12 mouse cellular contexts compared by ENCODE assay signal in genomic region chr2:102898585-102898984, GRCm38 (mm10). TPM values are rescaled to one million over a fixed set of nuclear protein-coding genes. Genes with fewer than 3 reads are reported as not detected.
DNase-seq lines count a peak whose midpoint lies in the region; ATAC-seq and TF ChIP-seq lines count a peak whose summit lies in the region.
"Had no signal": no experiment of that assay in that cellular context is flagged by ENCODE, and none has a peak within 500 bp of the region (broad histone marks: within the 10 kb centered on the region; RNA-seq: fewer than 3 reads in every experiment).

No protein-coding gene starts in this region.

- H3K4me1 ChIP-seq in heart, embryonic 15.5 days (replicated peaks): peaks cover 53% of the 10 kb centered on the region
- peaks cover 47% of the 10 kb centered on the region for H3K4me1 ChIP-seq in bone marrow macrophage, adult 2 months (ENCODE audit: control insufficient read depth, insufficient read depth, low read length)
- H3K4me1 ChIP-seq in liver, embryonic 16.5 days (ENCODE audit: control insufficient read depth, low read depth, low read length): peaks cover 25% of the 10 kb centered on the region
- H3K4me1 ChIP-seq in midbrain, embryonic 11.5 days (ENCODE audit: control insufficient read depth, insufficient read depth, low read length): peaks cover 2% of the 10 kb centered on the region; the same call in 1 of the 2 replicates

- no peak for TF ChIP-seq POLR2A in bone marrow macrophage, adult 2 months (IDR thresholded peaks at IDR 0.05; ENCODE audit: borderline replicate concordance, low read depth, low read length)

- no peaks in the 10 kb centered on the region for H3K9me3 ChIP-seq in heart, embryonic 15.5 days (replicated peaks)
- no peaks in the 10 kb centered on the region for H3K9me3 ChIP-seq in liver, embryonic 16.5 days (replicated peaks; ENCODE audit: control insufficient read depth, low read length)
- no peaks in the 10 kb centered on the region for H3K9me3 ChIP-seq in midbrain, embryonic 11.5 days (ENCODE audit: control insufficient read depth, low read length)
- H3K9me3 ChIP-seq: hindbrain, embryonic 13.5 days; limb, embryonic 12.5 days; midbrain, embryonic 15.5 days had no signal

- H3ac ChIP-seq in C2C12 (ENCODE audit: control insufficient read depth, insufficient read length, low read depth): peak overlapping the region; percentile 58

- no peak overlapping the region for H3K4me3 ChIP-seq in heart, embryonic 15.5 days
- H3K4me3 ChIP-seq in C2C12 (ENCODE audit: insufficient read depth, poor library complexity, severe bottlenecking): peak overlapping the region; percentile 92
- H3K4me3 ChIP-seq in bone marrow macrophage, adult 2 months (ENCODE audit: insufficient read depth, low read length): peak overlapping the region; percentile 42
- H3K4me3 ChIP-seq in liver, embryonic 16.5 days (ENCODE audit: low read depth, low read length): peak overlapping the region; percentile 66; the same call in 1 of the 2 replicates
- H3K4me3 ChIP-seq in midbrain, embryonic 11.5 days (ENCODE audit: low read depth, low read length): no peak overlapping the region
- H3K4me3 ChIP-seq: hindbrain, embryonic 13.5 days; limb, embryonic 12.5 days; midbrain, embryonic 15.5 days had no signal

- no peak for TF ChIP-seq CTCF in C2C12 (IDR thresholded peaks at IDR 0.05; ENCODE audit: control insufficient read depth, insufficient read depth, insufficient read length)
- no peak for TF ChIP-seq CTCF in bone marrow macrophage, adult 2 months (IDR thresholded peaks at IDR 0.05; ENCODE audit: low read depth, low read length)

- ATAC-seq in heart, embryonic 15.5 days (replicated peaks; ENCODE audit: insufficient number of reproducible peaks, insufficient read depth, low FRiP score, low read depth): no peak
- no peak for ATAC-seq in liver, embryonic 16.5 days (ENCODE audit: low read depth)
- ATAC-seq in CD4-positive, CD25-positive, alpha-beta regulatory T cell, adult 4 months: no peak
- no peak for ATAC-seq in midbrain, embryonic 11.5 days (ENCODE audit: low FRiP score)
- ATAC-seq: midbrain, embryonic 15.5 days had no signal

- peak overlapping the region; percentile 87; the same call in 1 of the 2 replicates for H3K4me2 ChIP-seq in heart, embryonic 15.5 days
- H3K4me2 ChIP-seq in liver, embryonic 16.5 days (ENCODE audit: low read depth, low read length): peak overlapping the region; percentile 85
- H3K4me2 ChIP-seq in midbrain, embryonic 11.5 days: no peak overlapping the region
- H3K4me2 ChIP-seq: hindbrain, embryonic 13.5 days; limb, embryonic 12.5 days; midbrain, embryonic 15.5 days had no signal

- WGBS in heart, embryonic 15.5 days: 56% methylated on average over 3 of the region's 3 CpGs
- WGBS in liver, embryonic 16.5 days (ENCODE audit: insufficient replicate concordance): 31% methylated on average over 3 of the region's 3 CpGs
- 76% methylated on average over 3 of the region's 3 CpGs for WGBS in midbrain, embryonic 11.5 days

- no peak overlapping the region for H3K9ac ChIP-seq in heart, embryonic 15.5 days
- H3K9ac ChIP-seq in liver, embryonic 16.5 days (ENCODE audit: low read depth, low read length): no peak overlapping the region
- no peak overlapping the region for H3K9ac ChIP-seq in midbrain, embryonic 11.5 days (ENCODE audit: low read length)
- H3K9ac ChIP-seq: hindbrain, embryonic 13.5 days; limb, embryonic 12.5 days; midbrain, embryonic 15.5 days had no signal

- intact Hi-C loops in heart, postnatal 14 days (cut with DNase I): no loop called here

- DNase-seq in heart, postnatal 14 days: no peak
- DNase-seq in midbrain, embryonic 11.5 days (ENCODE audit: low spot score, missing footprints): no peak
- DNase-seq: cerebellum, postnatal 36 days; right cerebral cortex, adult 18-20 months had no signal

- no peaks in the 10 kb centered on the region for H3K36me3 ChIP-seq in heart, embryonic 15.5 days
- peaks cover 44% of the 10 kb centered on the region for H3K36me3 ChIP-seq in C2C12 (ENCODE audit: control insufficient read depth, insufficient read depth)
- H3K36me3 ChIP-seq in liver, embryonic 16.5 days (ENCODE audit: control insufficient read depth, insufficient read depth): no peaks in the 10 kb centered on the region
- H3K36me3 ChIP-seq in midbrain, embryonic 11.5 days (ENCODE audit: control insufficient read depth, insufficient read depth, low read length): no peaks in the 10 kb centered on the region
- H3K36me3 ChIP-seq: hindbrain, embryonic 13.5 days; limb, embryonic 12.5 days; midbrain, embryonic 15.5 days had no signal

- no peaks in the 10 kb centered on the region for H3K27me3 ChIP-seq in heart, embryonic 15.5 days
- no peaks in the 10 kb centered on the region for H3K27me3 ChIP-seq in C2C12 (ENCODE audit: control insufficient read depth, insufficient read depth, insufficient read length)
- H3K27me3 ChIP-seq in liver, embryonic 16.5 days (ENCODE audit: control insufficient read depth, insufficient read depth, low read depth, low read length): no peaks in the 10 kb centered on the region
- H3K27me3 ChIP-seq in midbrain, embryonic 11.5 days (ENCODE audit: control insufficient read depth, insufficient read depth, low read length): no peaks in the 10 kb centered on the region; the same call in 1 of the 2 replicates

- H3K79me2 ChIP-seq in C2C12 (ENCODE audit: control insufficient read depth, insufficient read depth): peaks cover 78% of the 10 kb centered on the region

- H3K79me3 ChIP-seq in C2C12 (ENCODE audit: low read depth): peaks cover 74% of the 10 kb centered on the region

- H3K27ac ChIP-seq in heart, embryonic 15.5 days: no peak overlapping the region
- H3K27ac ChIP-seq in bone marrow macrophage, adult 2 months (ENCODE audit: insufficient read depth, low read depth, low read length): peak overlapping the region; percentile 31
- H3K27ac ChIP-seq in liver, embryonic 16.5 days (ENCODE audit: low read length): peak overlapping the region; percentile 31; the same call in 1 of the 2 replicates
- no peak overlapping the region for H3K27ac ChIP-seq in midbrain, embryonic 11.5 days (ENCODE audit: low read depth, low read length)
- H3K27ac ChIP-seq: hindbrain, embryonic 13.5 days; limb, embryonic 12.5 days; midbrain, embryonic 15.5 days had no signal

TF ChIP-seq in C2C12, 6 proteins besides CTCF, POLR2A, EP300 and RAD21:
- TF ChIP-seq MAX (IDR thresholded peaks at IDR 0.05) (no peak), MYOG (IDR thresholded peaks at IDR 0.05; ENCODE audit: control insufficient read depth, extremely low read depth, insufficient read length) (no peak), FOSL1 (IDR thresholded peaks at IDR 0.05; ENCODE audit: insufficient read depth, low read length, poor library complexity, severe bottlenecking) (no peak), USF1 (IDR thresholded peaks at IDR 0.05; ENCODE audit: low read depth) (no peak), CEBPB (IDR thresholded peaks at IDR 0.05; ENCODE audit: low read depth) (no peak), MYOD1 (IDR thresholded peaks at IDR 0.05; ENCODE audit: control insufficient read depth, insufficient read length, low read depth) (no peak)

RNA-seq across cellular contexts. Expression of gene Cd44, which starts 2.9 kb away (rescaled TPM):
- 16.8 and 19.3 TPM in 2 replicates for polyA plus RNA-seq in heart, embryonic 15.5 days (2015; fragmentation: Nextera tagmentation; extraction: Ambion mirVana)
- 10 to 100 TPM; 13.5 to 15.0 TPM for total RNA-seq in heart, postnatal 14 days (2021)
- polyA plus RNA-seq in C2C12 (2012; fragmentation: generic; extraction: Trizol): 87.6 TPM
- 141 and 156 TPM in 2 replicates for polyA plus RNA-seq in bone marrow macrophage, adult 2 months (2012; ENCODE audit: insufficient read depth, insufficient read length, missing spikeins)
- polyA plus RNA-seq in liver, embryonic 16.5 days (2015; fragmentation: Nextera tagmentation; extraction: Ambion mirVana): 14.5 and 15.8 TPM in 2 replicates
- polyA plus RNA-seq in CD4-positive, CD25-positive, alpha-beta regulatory T cell, adult 4 months (2017; shearing (Covaris generic)): 10 to 100 TPM; 77.5 to 92.7 TPM
- 3.0 and 3.4 TPM in 2 replicates for polyA plus RNA-seq in midbrain, embryonic 11.5 days (2014; fragmentation: Nextera tagmentation; extraction: Ambion mirVana)

Comparison
In these comparisons a context has a peak if more than half of its experiments do, and no peak if none do; other contexts are left out.
1. H3K27ac ChIP-seq: peak in bone marrow macrophage, adult 2 months (single experiment) and liver, embryonic 16.5 days (single experiment); none in heart, embryonic 15.5 days (single experiment) and midbrain, embryonic 11.5 days (single experiment).
2. H3K4me3 ChIP-seq: peak in C2C12 (single experiment), bone marrow macrophage, adult 2 months (single experiment) and liver, embryonic 16.5 days (single experiment); none in heart, embryonic 15.5 days (single experiment) and midbrain, embryonic 11.5 days (single experiment).